Mouse (Mus musculus): ENCODE measurements around the gene Sst.

DNA sequence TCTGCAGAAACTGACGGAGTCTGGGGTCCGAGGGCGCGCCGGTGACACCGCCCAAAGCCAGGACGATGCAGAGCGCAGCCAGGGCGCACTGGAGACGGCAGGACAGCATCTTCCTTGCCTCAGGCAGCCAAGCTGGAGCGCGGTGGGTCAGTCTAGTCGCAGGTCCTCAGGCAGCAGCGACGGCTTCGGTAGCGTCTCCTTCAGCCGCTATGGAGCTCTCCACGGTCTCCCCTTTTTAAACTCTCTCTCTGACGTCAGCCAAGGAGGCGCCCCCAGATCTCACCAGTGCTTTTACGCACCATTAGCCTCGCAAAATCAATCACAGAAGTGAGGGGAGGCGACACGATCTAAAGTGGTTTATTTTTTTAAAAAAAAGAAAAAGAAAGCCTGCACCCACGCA is at the start of gene Sst:
- no peak for TF ChIP-seq CTCF (IDR thresholded peaks at IDR 0.05; ENCODE audit: low read depth, low read length)
- no peak for TF ChIP-seq POLR2A (IDR thresholded peaks at IDR 0.05; ENCODE audit: extremely low read depth, insufficient read depth, low read length)

Data from liver, adult 2 months (tissue).